Mouse (Mus musculus) liver, adult 2 months (tissue): ENCODE measurements at regions not wholly inside any gene's neighbourhood (a gene's known extent, or its start where the extent isn't known, plus 50 kb on each side); places are given as distances from the start of the nearest gene placed in this dataset.

Experiments
- DNase-seq: peaks from one replicate; pipeline ENCODE4 v3.0.0-alpha.2; 2011; ENCODE audit warnings: low read depth, low spot score; ENCODE audit errors: extremely low read depth
- H3K27ac ChIP-seq: fragments of 200-500 bp; replicated peaks from 2 replicates; pipeline ENCODE4 v1.5.1; 2012; ENCODE audit warnings: low read depth, mild to moderate bottlenecking, control low read depth, inconsistent platforms, low read length; ENCODE audit not compliant: insufficient read depth
- H3K27me3 ChIP-seq: fragments of 200-500 bp; 2 replicates; pipeline ENCODE4 v1.6.1; 2012; ENCODE audit warnings: mild to moderate bottlenecking, moderate library complexity, low read length, inconsistent platforms; ENCODE audit not compliant: control insufficient read depth, insufficient read depth
- H3K36me3 ChIP-seq: fragments of 200-500 bp; 2 replicates; pipeline ENCODE4 v1.6.1; 2012; ENCODE audit warnings: low read length, inconsistent platforms; ENCODE audit not compliant: control insufficient read depth, insufficient read depth
- H3K4me1 ChIP-seq: fragments of 200-500 bp; 2 replicates; pipeline ENCODE4 v1.6.1; 2011; ENCODE audit warnings: low read length; ENCODE audit not compliant: control insufficient read depth, insufficient read depth
- H3K4me3 ChIP-seq: fragments of 200-500 bp; 2 replicates; pipeline ENCODE4 v1.5.1; 2011; ENCODE audit warnings: low read depth, mild to moderate bottlenecking, control low read depth, low read length, moderate library complexity; ENCODE audit not compliant: insufficient read depth
- H3K79me2 ChIP-seq: fragments of 200-500 bp; 2 replicates; pipeline ENCODE4 v1.6.1; 2012; ENCODE audit warnings: inconsistent platforms, mild to moderate bottlenecking, low read length, moderate library complexity; ENCODE audit not compliant: control insufficient read depth, insufficient read depth
- H3K9ac ChIP-seq: fragments of 200-500 bp; 2 replicates; pipeline ENCODE4 v1.6.1; 2012; ENCODE audit warnings: low read depth, mild to moderate bottlenecking, control low read depth, inconsistent platforms, low read length
- CTCF ChIP-seq: fragments of 200-500 bp; IDR thresholded peaks from 2 replicates; pipeline ENCODE4 v1.5.1; 2011; ENCODE audit warnings: low read depth, low read length, control low read depth
- POLR2A ChIP-seq: fragments of 200-500 bp; IDR thresholded peaks from 2 replicates; pipeline ENCODE4 v1.6.1; 2011; ENCODE audit warnings: low read length, control low read depth; ENCODE audit not compliant: insufficient read depth; ENCODE audit errors: extremely low read depth
- WGBS: fragments of 180-500 bp; shearing (Covaris S2); methylation state at CpG from one replicate; pipeline ENCODE4 v1.1.7; 2018; 5-methylcytosine and 5-hydroxymethylcytosine counted together

GRCm38 (mm10) chr8:36304809-36305208 lies 539.2 kb downstream of the Gm19410 start:
- DNase-seq = no peak
- Histone ChIP-seq H3K4me3 (no peak overlapping the region), H3K27me3 (no peaks in the 10 kb centered on the region), H3K36me3 (no peaks in the 10 kb centered on the region), H3K9ac (no peak overlapping the region), H3K79me2 (no peaks in the 10 kb centered on the region), H3K27ac (no peak overlapping the region), H3K4me1 (no peaks in the 10 kb centered on the region)
- 95% methylated on average over 10 of the region's 10 CpGs for WGBS
- no peak for TF ChIP-seq POLR2A
- TF ChIP-seq CTCF = no peak

- Histone ChIP-seq H3K27ac (no peak overlapping the region), H3K36me3 (no peaks in the 10 kb centered on the region), H3K4me3 (no peak overlapping the region), H3K79me2 (no peaks in the 10 kb centered on the region), H3K27me3 (no peaks in the 10 kb centered on the region), H3K9ac (no peak overlapping the region), H3K4me1 (no peaks in the 10 kb centered on the region)
- WGBS = 95% methylated on average over 4 of the region's 4 CpGs
- DNase-seq = no peak
- TF ChIP-seq POLR2A (no peak), CTCF (no peak)
These were observed 540.7 kb downstream of the Gm19410 start for GRCm38 (mm10) chr8:36306336-36306735.

GRCm38 (mm10) chr8:36307496-36307895 lies 541.9 kb downstream of the Gm19410 start:
- H3K27me3 ChIP-seq = no peaks in the 10 kb centered on the region
- TF ChIP-seq CTCF (no peak), POLR2A (no peak)
- no peak for DNase-seq
- no peak overlapping the region for H3K9ac ChIP-seq
- no peak overlapping the region for H3K27ac ChIP-seq
- no peaks in the 10 kb centered on the region for H3K79me2 ChIP-seq
- H3K36me3 ChIP-seq = no peaks in the 10 kb centered on the region
- no peak overlapping the region for H3K4me3 ChIP-seq
- H3K4me1 ChIP-seq = no peaks in the 10 kb centered on the region
- WGBS = 94% methylated on average over 8 of the region's 8 CpGs

GRCm38 (mm10) chr8:36308056-36308455 lies 542.5 kb downstream of the Gm19410 start:
- Histone ChIP-seq H3K4me3 (no peak overlapping the region), H3K4me1 (no peaks in the 10 kb centered on the region), H3K79me2 (no peaks in the 10 kb centered on the region), H3K27me3 (no peaks in the 10 kb centered on the region), H3K27ac (no peak overlapping the region), H3K36me3 (no peaks in the 10 kb centered on the region), H3K9ac (no peak overlapping the region)
- DNase-seq = no peak
- TF ChIP-seq POLR2A = no peak
- TF ChIP-seq CTCF = no peak
- 58% methylated on average over 2 of the region's 2 CpGs for WGBS

GRCm38 (mm10) chr8:36309326-36309725 lies 543.7 kb downstream of the Gm19410 start:
- Histone ChIP-seq H3K9ac (no peak overlapping the region), H3K4me3 (no peak overlapping the region), H3K4me1 (no peaks in the 10 kb centered on the region), H3K36me3 (no peaks in the 10 kb centered on the region), H3K27ac (no peak overlapping the region), H3K27me3 (no peaks in the 10 kb centered on the region), H3K79me2 (no peaks in the 10 kb centered on the region)
- no peak for TF ChIP-seq POLR2A
- TF ChIP-seq CTCF = no peak
- no peak for DNase-seq
- WGBS = 92% methylated on average over 6 of the region's 6 CpGs

GRCm38 (mm10) chr8:36309952-36310351 lies 544.4 kb downstream of the Gm19410 start:
- H3K36me3 ChIP-seq = no peaks in the 10 kb centered on the region
- DNase-seq = no peak
- no peaks in the 10 kb centered on the region for H3K79me2 ChIP-seq
- no peaks in the 10 kb centered on the region for H3K4me1 ChIP-seq
- no peaks in the 10 kb centered on the region for H3K27me3 ChIP-seq
- H3K9ac ChIP-seq = no peak overlapping the region
- no peak overlapping the region for H3K4me3 ChIP-seq
- WGBS = 88% methylated on average over 10 of the region's 10 CpGs
- H3K27ac ChIP-seq = no peak overlapping the region
- no peak for TF ChIP-seq CTCF
- TF ChIP-seq POLR2A = no peak
